10 mouse cellular contexts compared by ENCODE assay signal in genomic region chr14:59715695-59716442, GRCm38 (mm10).
A peak's percentile ranks its signal among the peaks of the same experiment; 100 is the strongest.
DNase-seq lines count a peak whose midpoint lies in the region; ATAC-seq and TF ChIP-seq lines count a peak whose summit lies in the region.
"Had no signal": no experiment of that assay in that cellular context is flagged by ENCODE, and none has a peak within 500 bp of the region (broad histone marks: within the 10 kb centered on the region; RNA-seq: fewer than 3 reads in every experiment).

No protein-coding gene starts in this region.

- TF ChIP-seq CTCF in cerebellum, adult 2 months (IDR thresholded peaks at IDR 0.05; ENCODE audit: borderline replicate concordance, insufficient read depth, low read depth, low read length): no peak

- no peak for TF ChIP-seq POLR2A in cerebellum, adult 2 months (IDR thresholded peaks at IDR 0.05; ENCODE audit: borderline replicate concordance, insufficient read depth, low read length)

- H3K27me3 ChIP-seq in cerebellum, adult 2 months (ENCODE audit: control insufficient read depth, insufficient read depth, low read length): no peaks in the 10 kb centered on the region

- no peak overlapping the region for H3K27ac ChIP-seq in cerebellum, adult 2 months (ENCODE audit: insufficient read depth, low read length)
- H3K27ac ChIP-seq: left cerebral cortex, adult 2 months had no signal

- H3K4me3 ChIP-seq in cerebellum, adult 2 months (replicated peaks; ENCODE audit: insufficient read depth, low read depth, low read length): no peak overlapping the region
- H3K4me3 ChIP-seq: left cerebral cortex, adult 2 months had no signal

- H3K4me1 ChIP-seq in cerebellum, adult 2 months (ENCODE audit: control insufficient read depth, insufficient read depth, low read length): no peaks in the 10 kb centered on the region; the same call in 1 of the 2 replicates

- ATAC-seq in frontal cortex, adult (ENCODE audit: low TSS enrichment): peak; percentile 90
- no peak for ATAC-seq in inflammation-experienced regulatory T-cells, adult 6 months

- 51% methylated on average over 13 of the region's 13 CpGs for WGBS in cerebellum, adult 2 months

- no peak for DNase-seq in frontal cortex, postnatal 25 days (ENCODE audit: low spot score in 2 of 2)
- DNase-seq in right cerebral cortex, adult 2 months (ENCODE audit: low spot score in 2 of 2): peak; percentile 43 to 44
- no peak for DNase-seq in right cerebral cortex, postnatal 4 days
- peak; percentile 69 for DNase-seq in lung, postnatal 10 days
- no peak for DNase-seq in testis, postnatal 10 days (ENCODE audit: low spot score)
- no peak for DNase-seq in cerebellum, adult 2 months
- DNase-seq: cerebellum, postnatal 14 days had no signal

Comparison
In these comparisons a context has a peak if more than half of its experiments do, and no peak if none do; other contexts are left out.
1. DNase-seq: peak in right cerebral cortex, adult 2 months (2 of 2) and lung, postnatal 10 days (single experiment); none in frontal cortex, postnatal 25 days (0 of 2), right cerebral cortex, postnatal 4 days (single experiment), testis, postnatal 10 days (single experiment) and cerebellum, adult 2 months (0 of 2).